Mouse (Mus musculus): Measurements from ENCODE around the gene Slc43a2.

Gene Slc43a2

DNA sequence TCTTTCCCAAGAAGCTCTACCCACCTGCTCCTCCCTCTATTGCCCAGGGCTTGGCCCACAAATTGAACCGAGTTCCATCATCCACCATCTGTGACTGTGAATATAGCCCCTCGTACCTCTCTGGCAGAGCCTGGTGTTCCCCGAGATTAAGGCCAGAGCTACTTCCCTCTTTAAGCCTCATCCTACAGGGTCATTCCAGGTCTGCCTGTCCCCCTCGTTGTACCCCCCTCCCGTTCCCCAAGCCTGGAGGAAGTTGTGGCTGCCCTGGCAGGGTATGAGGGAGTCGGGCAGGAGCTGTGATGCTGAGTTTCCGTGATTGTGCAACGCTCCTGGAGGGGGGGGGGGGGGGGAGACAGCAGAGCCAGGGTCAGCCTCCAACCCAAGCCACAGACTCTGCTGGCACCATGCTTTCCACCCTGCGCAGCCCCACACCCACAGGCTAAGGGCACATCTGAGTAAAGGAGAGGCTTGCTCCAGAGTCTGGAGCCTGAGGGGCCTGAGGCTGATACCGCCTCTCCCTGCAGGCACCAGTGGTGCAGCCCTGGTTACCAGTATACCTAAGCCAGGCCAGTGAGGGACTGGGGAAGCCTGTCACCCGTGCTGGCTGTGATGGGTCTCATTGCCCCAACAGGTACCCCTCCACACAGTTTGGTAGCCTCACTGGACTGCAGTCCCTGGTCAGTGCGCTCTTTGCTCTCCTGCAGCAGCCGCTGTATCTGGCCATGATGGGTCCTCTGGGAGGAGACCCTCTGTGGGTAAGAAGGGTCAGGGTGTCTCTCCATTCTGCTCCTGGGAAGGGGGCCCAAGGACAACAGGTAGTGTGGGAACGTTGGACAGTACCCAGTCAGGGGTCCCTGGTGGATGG, 39.9 kb downstream of the Slc43a2 start:
- in situ Hi-C loops (cut with MseI, MboI) = no loop called here

DNA sequence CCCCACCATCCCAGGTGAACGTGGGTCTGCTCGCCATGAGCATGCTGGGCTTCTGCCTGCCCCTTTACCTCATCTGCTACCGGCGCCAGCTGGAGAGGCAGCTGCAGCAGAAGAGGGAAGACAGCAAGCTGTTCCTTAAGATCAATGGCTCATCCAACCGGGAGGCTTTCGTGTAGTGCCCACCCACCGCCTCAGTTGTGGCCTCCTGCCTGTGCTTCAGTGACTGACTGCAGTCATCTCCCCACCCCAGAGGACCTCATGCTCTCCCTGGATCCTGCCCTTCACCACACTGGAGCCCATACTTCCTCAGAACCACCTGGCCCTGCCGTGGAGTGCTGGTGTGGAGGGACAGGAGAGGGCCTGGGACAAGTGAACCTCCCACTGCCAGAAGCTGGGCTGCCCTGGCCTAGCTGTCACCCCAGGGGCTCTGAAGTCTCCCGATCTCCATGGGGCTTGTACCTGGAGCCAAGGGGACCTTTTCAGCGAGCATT, 40.9 kb downstream of the Slc43a2 start:
- in situ Hi-C loops (cut with MseI, MboI) = no loop called here

DNA sequence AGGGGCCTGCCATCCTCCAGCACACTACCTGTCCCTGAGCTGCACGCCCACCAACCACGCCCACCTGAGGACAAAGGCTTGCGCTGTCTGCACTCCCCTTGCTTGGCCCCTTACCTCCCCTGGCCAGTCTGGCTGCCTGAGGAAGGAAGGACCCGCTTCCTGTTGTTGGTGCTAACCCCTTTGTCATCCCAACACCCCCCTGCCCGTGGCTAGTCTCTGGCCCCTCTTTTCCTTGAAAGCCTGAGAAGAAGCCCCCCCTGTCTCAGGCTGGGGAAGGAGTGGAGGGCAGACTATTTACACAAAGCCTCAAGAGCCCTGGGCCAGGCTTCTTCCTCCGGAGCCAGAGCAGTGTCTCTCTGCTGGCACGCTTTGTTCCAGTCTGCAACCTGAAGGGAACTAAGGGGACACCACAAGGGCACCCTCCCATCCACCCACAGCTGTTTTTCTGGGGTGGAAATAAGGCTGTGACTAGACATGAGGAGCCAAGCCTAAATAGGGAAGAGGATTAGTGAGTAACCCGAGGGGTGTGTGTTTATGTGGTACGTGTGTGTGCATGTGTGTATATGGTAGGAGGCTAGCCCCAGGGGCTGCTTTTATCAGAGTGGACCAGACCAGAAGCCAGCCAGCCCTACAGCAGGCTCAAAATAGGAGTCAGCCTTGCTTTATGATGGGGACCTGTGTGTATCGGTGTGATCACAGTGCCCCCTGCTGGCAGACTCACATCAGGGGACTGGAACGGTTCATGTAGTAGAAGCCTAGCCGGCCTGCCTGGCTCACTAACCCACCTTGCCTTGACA, 41.6 kb downstream of the Slc43a2 start:
- in situ Hi-C loops (cut with MseI, MboI) = no loop called here

DNA sequence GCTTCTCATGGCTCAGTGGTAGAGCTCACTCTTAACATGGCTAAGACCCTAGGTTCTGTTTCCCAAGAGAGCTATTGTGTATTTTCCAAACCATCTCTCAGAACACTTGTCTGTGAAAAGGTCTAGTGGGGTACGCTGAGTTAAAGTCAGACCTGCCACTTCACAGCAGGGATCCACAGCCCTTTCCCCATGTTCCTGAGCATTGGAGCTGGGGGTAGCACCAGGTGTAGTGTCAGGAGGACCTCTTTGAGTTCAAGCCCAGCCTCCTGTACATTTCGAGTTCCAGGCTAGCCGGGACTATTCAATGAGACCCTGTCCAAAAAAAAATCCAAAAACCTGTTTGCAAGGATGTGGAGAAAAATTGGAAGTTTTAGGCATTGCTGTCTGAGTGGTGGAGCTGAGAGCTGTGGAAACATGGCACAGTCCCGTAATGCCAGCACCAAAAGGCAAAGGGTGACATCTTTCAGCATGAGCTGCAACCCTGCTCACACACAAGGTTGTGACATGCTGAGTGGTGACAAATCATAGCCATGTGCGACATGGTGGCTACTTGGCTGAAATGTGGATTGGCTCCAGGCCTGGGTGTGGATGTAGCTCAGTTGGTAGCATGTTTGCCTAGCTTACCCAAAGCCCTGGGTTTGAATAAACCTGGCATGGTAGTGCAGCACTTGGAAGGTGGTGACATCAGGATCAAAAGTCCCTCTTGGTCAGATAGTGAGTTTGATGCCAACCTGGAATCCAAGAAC, 43.1 kb downstream of the Slc43a2 start:
- in situ Hi-C loops (cut with MseI, MboI) = loop anchor here in 1 of 2 experiments (5.0 kb wide), 1 partner anchor 47 kb away; no protein-coding TSS in a partner anchor

DNA sequence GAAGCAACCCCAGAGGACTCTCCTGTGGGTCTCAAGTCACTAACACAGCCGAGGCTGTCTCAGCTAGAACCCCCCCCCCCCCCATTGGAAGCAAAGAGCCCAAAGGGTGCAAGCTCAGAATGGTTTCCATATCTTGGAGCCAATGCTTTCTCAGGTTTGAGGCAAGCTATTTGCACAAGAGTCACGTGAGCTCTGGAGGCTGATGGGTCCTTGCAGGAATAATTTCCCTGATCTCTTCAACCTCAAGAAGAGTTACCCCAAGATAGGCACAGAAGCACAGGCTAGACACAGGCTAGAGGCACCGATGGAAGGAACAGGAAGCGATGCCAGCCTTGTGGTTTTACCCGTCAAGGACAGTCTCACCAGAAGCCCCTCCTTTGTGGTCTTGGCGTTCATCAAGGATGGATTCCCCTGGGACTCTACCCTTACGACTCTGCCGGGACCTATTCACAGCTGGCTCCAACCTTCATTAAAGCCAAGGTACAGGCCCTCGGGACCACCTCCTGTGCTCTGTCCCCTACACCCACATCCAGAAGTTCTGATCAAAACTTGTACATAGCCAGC, 44.1 kb downstream of the Slc43a2 start:
- in situ Hi-C loops (cut with MseI, MboI) = loop anchor here in 1 of 2 experiments (5.0 kb wide), 1 partner anchor 48 kb away; no protein-coding TSS in a partner anchor

DNA sequence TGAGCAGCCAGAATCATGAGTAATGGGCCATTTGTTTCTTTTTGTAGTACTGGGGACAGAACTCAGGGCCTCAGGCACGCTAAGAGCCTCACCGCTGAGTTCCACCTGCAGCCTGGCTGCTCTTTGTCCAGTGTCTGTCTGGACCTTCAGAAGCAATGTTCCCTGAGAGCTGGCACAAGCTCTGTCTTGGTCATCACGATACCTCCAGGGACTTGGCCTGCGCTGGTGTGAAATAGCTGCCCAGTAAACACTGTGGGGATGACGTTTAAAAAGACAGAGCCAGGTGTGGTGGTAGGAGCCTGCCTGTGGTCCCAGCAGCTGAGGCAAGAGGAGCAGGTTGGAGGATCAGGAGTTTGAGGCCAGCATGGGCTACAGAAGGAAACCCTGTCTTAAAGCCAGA, 47.1 kb downstream of the Slc43a2 start:
- in situ Hi-C loops (cut with MseI, MboI) = loop anchor here in 1 of 2 experiments (5.0 kb wide), 1 partner anchor 51 kb away; no protein-coding TSS in a partner anchor

DNA sequence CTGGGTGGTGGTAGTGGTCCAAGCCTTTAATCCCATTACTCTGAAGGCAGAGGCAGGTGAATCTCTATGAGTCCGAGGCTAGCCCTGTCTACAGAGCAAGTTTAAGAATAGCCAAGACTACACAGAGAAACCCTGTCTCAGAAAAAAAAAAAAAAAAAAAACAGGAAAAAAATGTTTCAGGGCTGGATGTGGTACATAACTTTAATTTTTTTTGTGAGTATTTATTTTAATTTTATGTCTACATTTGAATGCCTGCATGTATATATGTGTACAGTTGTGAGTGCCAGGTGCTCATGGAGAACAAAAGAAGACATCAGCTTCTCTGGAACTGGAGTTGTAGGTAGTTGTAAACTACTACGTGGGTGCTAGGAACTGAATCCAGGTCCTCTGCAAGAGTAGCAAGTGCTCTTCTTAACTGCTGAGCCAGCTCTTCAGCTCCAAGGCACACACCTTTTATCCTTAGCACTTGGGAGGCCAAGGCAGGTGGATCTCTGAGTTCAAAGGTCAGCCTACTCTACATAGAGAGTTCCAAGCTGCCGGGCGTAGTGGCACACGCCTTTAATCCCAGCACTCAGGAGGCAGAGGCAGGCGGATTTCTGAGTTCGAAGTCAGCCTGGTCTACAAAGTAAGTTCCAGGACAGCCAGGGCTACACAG, 50.1 kb downstream of the Slc43a2 start:
- in situ Hi-C loops (cut with MseI, MboI) = no loop called here

DNA sequence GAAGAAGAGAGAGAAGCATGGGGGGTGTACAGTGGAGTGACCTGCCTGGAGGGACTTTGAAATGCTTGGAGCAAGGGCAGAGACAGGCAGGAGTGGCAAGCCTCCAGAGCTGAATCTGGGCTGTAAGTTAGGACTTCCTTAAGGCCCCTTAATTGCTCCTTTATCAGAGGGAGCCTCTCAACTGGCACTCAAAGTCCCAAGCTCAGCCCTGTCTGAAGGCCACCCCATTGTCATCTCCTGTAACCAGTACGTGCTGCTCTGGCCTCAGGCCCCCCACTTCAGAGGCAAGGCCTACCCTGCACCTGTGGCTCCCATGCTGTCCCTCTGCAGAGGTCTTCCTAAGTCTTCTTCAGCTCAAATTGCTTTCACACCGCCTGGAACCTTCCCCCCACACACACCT, 52.0 kb downstream of the Slc43a2 start:
- in situ Hi-C loops (cut with MseI, MboI) = no loop called here

DNA sequence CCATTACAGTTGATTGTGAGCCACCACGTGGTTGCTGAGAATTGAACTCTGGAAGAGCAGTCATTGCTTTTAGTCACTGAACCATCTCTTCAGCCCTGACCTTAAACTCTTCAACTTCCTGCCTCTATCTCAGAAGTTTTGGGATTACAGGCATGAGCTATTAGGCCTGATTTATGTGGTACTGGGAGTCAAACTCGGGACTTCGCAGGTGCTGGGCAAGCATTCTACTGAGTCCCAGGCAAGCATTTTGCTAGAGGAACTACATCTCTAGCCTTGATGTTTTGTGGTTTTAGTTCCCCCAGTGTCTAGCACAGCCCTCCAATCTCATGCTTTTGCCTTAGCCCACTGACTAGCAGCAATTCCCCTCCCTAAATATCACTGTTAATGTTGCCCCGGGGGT, 53.6 kb downstream of the Slc43a2 start:
- in situ Hi-C loops (cut with MseI, MboI) = no loop called here

DNA sequence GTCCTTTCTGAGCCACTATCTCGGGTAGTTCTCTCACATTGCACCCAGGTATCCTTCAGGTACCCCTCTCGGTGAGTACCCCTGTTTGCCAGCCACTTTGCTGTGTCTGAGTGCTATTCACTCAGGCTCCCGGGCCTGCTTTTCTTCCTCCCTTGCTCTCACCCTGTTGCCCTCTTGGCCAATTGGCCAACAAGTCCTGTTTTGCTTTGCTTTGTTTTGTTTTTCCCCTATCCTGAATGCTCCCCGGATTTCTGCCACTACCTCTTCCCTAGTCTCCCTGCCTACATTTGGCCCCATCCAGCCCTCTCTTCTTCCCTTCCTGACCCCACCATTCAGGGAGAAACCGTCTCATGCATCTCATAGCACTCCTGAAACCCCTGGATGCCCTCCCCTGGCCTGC, 54.5 kb downstream of the Slc43a2 start:
- in situ Hi-C loops (cut with MseI, MboI) = no loop called here

DNA sequence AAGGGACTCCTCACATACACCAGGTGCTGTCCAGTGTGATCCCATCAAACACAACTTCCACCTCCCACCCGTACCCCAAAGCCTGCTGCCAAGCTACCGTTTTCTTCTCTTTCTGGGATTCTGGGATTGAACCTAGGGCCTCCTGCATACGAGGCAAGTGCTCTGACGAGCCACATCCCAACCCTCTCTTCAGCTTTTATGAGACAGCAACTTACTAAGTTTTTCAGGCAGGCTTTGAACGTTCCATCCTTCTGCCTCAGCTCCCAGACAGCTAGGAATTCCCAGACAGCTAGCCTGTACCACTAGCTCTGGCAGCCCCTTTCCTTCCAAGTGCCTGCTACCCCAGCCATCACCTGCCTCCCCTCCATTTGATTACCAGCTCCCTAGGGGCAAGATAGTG, 55.5 kb downstream of the Slc43a2 start:
- in situ Hi-C loops (cut with MseI, MboI) = no loop called here

DNA sequence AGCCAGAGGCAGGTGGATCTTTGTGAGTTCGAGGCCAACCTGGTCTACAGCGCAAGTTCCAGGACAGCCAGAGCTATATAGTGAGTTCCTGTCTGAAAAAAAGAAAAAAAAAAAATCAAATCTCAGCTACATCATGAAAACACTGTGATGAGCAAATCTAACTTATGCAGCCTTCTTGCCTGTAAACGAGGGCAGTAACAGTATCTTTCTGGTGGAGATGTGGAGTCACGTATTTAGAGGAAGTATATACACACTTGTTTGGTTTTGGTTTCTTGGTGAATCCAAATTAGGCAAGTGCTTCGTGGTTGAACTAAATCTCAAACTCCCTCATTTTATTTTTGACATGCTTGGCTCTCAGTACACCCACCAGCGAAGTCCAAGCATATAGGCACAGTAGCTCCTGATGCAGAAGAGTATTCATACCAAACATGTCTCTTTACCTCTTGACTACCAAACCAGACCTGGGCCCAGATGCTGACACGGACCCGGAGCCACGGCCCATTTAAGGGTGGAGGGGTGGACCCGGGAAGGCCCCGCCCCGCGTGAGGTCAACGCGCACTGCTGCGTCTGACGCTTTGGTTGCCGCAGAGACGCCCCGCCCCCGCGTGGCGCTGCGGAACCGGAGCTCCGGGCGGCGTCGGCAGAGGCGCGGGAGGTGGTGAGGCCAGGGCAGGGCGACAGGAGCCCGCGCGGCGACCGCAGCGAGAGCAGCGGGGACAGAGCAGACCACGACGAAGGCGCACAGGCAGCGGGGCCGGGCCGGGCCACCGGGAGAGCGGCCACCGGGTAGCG, 56.2 kb downstream of the Slc43a2 start, which contains the start of gene Pitpna:
Pitpna (plus strand) TSS at position 605 of the 792 bp plus-strand sequence.
- in situ Hi-C loops (cut with MseI, MboI) = no loop called here

DNA sequence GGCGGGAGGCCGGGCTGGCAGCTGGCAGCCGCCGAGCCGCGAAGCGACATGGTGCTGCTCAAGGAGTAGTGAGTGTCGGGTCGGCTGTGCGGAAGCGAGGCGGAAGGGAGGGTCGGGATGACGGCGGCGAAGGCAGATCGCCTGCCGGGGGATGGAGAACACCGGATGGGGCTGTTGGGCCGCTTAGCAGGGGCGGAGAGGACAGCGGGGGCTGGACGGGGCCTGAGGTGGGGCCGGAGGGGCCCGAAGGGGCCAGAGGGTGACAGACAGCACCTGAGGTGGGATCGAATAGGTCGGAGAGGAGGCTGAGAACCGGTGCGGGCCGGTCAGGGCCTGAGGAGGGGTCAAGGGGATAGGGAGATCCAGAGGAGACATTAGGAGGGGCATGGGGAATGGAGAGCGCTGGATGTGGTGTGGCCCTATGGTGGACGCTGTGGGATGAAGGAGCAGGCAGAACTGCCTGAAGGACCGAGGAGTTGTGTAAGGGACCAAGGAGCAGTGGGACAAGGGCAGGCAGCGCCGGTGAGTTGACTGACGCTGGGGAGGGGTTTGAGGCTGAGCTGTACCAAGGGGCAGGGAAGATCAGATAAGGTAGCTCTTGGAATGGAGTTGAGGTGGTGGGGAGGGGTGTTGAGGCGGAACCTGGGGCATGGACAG, 56.9 kb downstream of the Slc43a2 start:
- in situ Hi-C loops (cut with MseI, MboI) = no loop called here

DNA sequence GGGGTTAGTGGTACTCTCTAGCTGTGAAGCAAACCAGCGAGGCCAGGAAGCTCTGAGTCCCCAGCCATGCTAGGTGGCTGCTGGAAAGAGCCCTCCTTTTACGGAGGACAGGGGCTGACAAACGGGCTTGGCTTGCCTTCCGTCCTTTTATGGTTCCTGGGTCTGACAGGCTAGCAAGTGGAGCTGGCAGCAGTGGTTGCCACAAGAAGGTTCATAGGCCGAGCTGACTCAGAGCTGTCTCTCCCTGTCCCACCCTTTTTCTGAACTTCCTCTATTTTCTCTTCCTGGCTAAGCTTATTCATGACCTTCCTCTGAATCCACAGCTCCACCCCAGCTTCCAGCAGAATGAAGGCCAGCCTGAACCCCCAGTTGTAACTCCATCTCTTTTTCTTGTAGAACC, 61.1 kb downstream of the Slc43a2 start:
- in situ Hi-C loops (cut with MseI, MboI) = no loop called here

DNA sequence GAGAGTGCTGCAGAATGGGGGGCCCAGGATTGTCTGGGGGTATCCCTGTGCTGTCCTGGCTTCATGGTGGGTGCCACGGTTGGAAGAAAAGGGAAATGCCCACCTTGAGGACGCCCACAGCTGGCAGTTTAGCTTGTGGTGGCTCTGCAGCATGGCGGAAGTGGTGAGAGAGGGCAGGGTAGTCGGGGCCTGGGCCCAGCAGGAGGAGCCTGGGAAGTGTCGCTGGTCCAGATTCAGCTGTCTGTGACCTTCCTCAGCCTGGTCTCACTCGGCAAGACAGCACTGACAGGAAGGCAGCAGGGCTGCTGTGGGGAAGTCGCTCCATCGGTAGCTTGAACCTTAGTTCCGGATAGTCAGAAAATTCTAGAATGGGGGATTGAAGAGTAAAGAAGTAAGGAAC, 62.9 kb downstream of the Slc43a2 start:
- in situ Hi-C loops (cut with MseI, MboI) = no loop called here

DNA sequence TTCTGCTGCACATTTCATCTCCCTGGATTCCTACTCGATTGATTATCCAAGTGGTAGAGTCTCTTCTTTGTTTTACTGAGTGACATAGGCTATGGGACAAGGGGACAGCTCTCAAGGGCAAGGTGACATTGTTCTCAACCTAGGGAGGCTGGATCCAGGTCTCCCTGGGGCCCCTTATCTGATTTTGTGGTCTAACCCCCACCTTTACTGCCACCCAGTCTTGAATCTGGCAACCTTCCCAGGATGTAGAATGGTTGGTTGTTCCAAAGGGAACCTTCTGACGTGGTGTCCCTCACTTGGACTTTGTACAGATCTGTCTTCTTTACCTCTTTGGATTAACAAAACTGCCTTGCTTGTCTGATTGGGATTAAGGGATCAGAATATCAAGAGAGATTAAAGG, 63.9 kb downstream of the Slc43a2 start:
- in situ Hi-C loops (cut with MseI, MboI) = no loop called here

DNA sequence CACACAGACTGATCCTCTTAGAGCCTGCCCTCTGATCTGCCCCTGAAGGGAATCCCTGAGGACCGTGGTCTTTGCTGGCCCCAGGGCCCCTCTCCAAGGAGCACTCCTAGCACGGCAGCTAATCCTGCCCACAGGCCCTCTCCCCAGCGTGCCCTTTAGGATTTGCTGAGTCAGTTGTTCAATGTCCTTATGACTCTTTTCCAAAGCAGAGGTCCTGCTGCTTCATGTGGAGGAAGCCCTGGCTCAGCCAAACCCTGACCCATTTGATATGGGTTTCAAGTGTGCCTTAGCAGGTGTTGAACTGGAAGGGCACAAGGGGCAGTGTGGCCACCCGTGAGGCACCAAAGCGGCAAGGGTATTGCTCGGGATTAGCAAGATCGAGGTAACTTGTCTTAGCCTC, 64.3 kb downstream of the Slc43a2 start:
- in situ Hi-C loops (cut with MseI, MboI) = no loop called here

DNA sequence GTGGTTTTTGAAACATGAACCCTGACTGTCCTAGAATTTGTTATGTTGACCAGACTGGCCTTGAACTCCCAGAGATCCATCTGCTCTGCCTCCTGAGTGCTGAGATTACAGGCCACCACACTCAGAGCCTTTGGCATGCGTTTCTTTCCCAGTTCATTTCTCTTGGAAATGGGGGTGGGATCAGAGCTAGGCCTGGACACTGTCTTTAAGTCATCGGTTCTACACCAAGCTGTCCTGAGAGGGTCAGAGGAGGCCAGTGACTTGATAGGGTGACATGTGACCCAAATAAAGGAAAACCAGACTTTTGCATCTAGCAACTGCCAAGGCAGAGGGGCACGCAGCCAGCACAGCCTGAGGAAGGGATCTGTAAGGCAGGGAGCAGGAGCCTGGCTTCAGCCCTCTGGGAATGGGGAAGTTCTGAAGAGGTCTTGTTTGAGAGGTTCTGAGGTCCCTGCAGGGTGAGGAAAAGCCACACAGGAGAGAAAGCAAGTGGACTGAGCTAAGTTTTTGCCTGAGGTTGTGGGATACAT, 65.3 kb downstream of the Slc43a2 start:
- in situ Hi-C loops (cut with MseI, MboI) = no loop called here

DNA sequence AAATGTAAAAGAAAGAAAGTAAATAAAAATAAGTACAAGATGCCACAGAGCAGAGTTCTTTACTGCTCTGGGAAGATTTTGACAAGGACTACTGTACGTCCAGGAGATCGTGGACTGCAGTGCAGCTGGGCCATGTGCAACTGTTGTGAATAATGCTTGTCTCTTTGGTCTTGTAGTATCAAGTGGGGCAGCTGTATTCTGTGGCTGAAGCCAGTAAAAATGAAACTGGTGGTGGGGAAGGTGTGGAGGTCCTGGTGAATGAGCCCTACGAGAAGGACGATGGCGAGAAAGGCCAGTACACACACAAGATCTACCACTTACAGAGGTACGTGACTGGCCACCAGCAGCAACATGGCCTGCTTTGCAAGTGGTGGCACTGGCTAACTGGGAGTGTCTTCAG, 66.5 kb downstream of the Slc43a2 start:
- in situ Hi-C loops (cut with MseI, MboI) = no loop called here
